Mouse (Mus musculus) ES-Bruce4 (cell line): ENCODE data around the gene Ifitm3. TPM values are rescaled to one million over a fixed set of nuclear protein-coding genes. Genes with fewer than 3 reads are reported as not detected.

Experiments used
- H3K27ac ChIP-seq: 2 replicates; pipeline ENCODE4 v1.5.1; 2012; ENCODE audit warnings: low read length, inconsistent platforms; ENCODE audit not compliant: insufficient read depth
- H3K27me3 ChIP-seq: 2 replicates; pipeline ENCODE4 v1.6.1; 2012; ENCODE audit warnings: mild to moderate bottlenecking, low read length, inconsistent platforms; ENCODE audit not compliant: control insufficient read depth, poor library complexity, insufficient read depth, severe bottlenecking
- H3K36me3 ChIP-seq: 2 replicates; pipeline ENCODE4 v1.6.1; 2012; ENCODE audit warnings: inconsistent platforms, mild to moderate bottlenecking, low read length, moderate library complexity; ENCODE audit not compliant: control insufficient read depth, poor library complexity, insufficient read depth, severe bottlenecking
- H3K4me1 ChIP-seq: one replicate; pipeline ENCODE4 v1.8.1; 2011; ENCODE audit warnings: low read length; ENCODE audit not compliant: control insufficient read depth, insufficient read depth
- H3K4me3 ChIP-seq: 2 replicates; pipeline ENCODE4 v1.5.1; 2011; ENCODE audit warnings: low read depth, mild to moderate bottlenecking, low read length
- H3K9ac ChIP-seq: 2 replicates; pipeline ENCODE4 v1.6.1; 2012; ENCODE audit warnings: low read depth, mild to moderate bottlenecking, inconsistent platforms; ENCODE audit not compliant: poor library complexity, severe bottlenecking
- H3K9me3 ChIP-seq: replicated peaks from 2 replicates; pipeline ENCODE4 v1.6.1; 2012; ENCODE audit warnings: mild to moderate bottlenecking, low read length, inconsistent platforms; ENCODE audit not compliant: control insufficient read depth, poor library complexity, insufficient read depth, severe bottlenecking
- CTCF ChIP-seq: IDR thresholded peaks from one replicate; pipeline ENCODE4 v1.8.1; 2011; ENCODE audit warnings: low read depth, low read length
- EP300 ChIP-seq: IDR thresholded peaks from 2 replicates; pipeline ENCODE4 v1.6.1; 2011; ENCODE audit warnings: low read depth, low read length; ENCODE audit not compliant: insufficient read depth
- POLR2A ChIP-seq: IDR thresholded peaks from one replicate; pipeline ENCODE4 v1.8.1; 2011; ENCODE audit warnings: low read length; ENCODE audit not compliant: insufficient read depth
- polyA plus RNA-seq: library from polyadenylated mRNA; stranded (reverse); fragments of >200 nt; gene quantifications from 2 replicates; pipeline ENCODE4 v1.2.4, GENCODE M21; 2011; ENCODE audit warnings: low read depth; ENCODE audit not compliant: missing spikeins, insufficient read depth, insufficient read length

The Ifitm3 gene
- polyA plus RNA-seq, 1 experiment, result 410 TPM

GRCm38 (mm10) chr7:141047581-141048225, 37.1 kb upstream of the Ifitm3 start:
- H3K27me3 ChIP-seq, result no peaks in the 10 kb centered on the region
- H3K36me3 ChIP-seq, result no peaks in the 10 kb centered on the region
- peaks cover 3% of the 10 kb centered on the region for H3K4me1 ChIP-seq
- TF ChIP-seq POLR2A (peak; percentile 66), EP300 (peak; percentile 72), CTCF (no peak)
- peak overlapping the region; percentile 61 for H3K4me3 ChIP-seq
- peak overlapping the region; percentile 38 for H3K9ac ChIP-seq
- peak overlapping the region; percentile 87 for H3K27ac ChIP-seq
- no peaks in the 10 kb centered on the region for H3K9me3 ChIP-seq

GRCm38 (mm10) chr7:141046931-141047580, 36.5 kb upstream of the Ifitm3 start:
- Histone ChIP-seq H3K27ac (peak overlapping the region; percentile 87), H3K9ac (peak overlapping the region; percentile 9; the same call in 1 of the 2 replicates), H3K9me3 (no peaks in the 10 kb centered on the region), H3K27me3 (no peaks in the 10 kb centered on the region), H3K4me1 (peaks cover 3% of the 10 kb centered on the region), H3K4me3 (peak overlapping the region; percentile 30), H3K36me3 (no peaks in the 10 kb centered on the region)
- no peak for TF ChIP-seq EP300

- Histone ChIP-seq H3K9ac (no peak overlapping the region), H3K9me3 (no peaks in the 10 kb centered on the region), H3K27ac (peak overlapping the region; percentile 12; the same call in 1 of the 2 replicates)
Measured at GRCm38 (mm10) chr7:141042539-141042938, 32.0 kb upstream of the Ifitm3 start.

GRCm38 (mm10) chr7:141041661-141042060, 31.1 kb upstream of the Ifitm3 start:
- H3K27me3 ChIP-seq, result no peaks in the 10 kb centered on the region
- H3K9me3 ChIP-seq, result no peaks in the 10 kb centered on the region
- H3K27ac ChIP-seq, result no peak overlapping the region

More at GRCm38 (mm10) chr7:141042539-141042938, 32.0 kb upstream of the Ifitm3 start:
- H3K36me3 ChIP-seq, result no peaks in the 10 kb centered on the region
- TF ChIP-seq CTCF (no peak), POLR2A (no peak), EP300 (0 out of 2 replicates have a peak, but pooled peaks have one; percentile 50)
- peaks cover 8% of the 10 kb centered on the region for H3K4me1 ChIP-seq
- no peaks in the 10 kb centered on the region for H3K27me3 ChIP-seq
- no peak overlapping the region for H3K4me3 ChIP-seq

GRCm38 (mm10) chr7:141040867-141041606, 30.5 kb upstream of the Ifitm3 start:
- Histone ChIP-seq H3K36me3 (no peaks in the 10 kb centered on the region), H3K4me3 (no peak overlapping the region), H3K27ac (no peak overlapping the region), H3K4me1 (peaks cover 8% of the 10 kb centered on the region), H3K27me3 (no peaks in the 10 kb centered on the region), H3K9ac (no peak overlapping the region), H3K9me3 (no peaks in the 10 kb centered on the region)
- no peak for TF ChIP-seq CTCF
- TF ChIP-seq POLR2A, result no peak
- no peak for TF ChIP-seq EP300

More at GRCm38 (mm10) chr7:141041661-141042060, 31.1 kb upstream of the Ifitm3 start:
- TF ChIP-seq CTCF, result no peak
- TF ChIP-seq EP300, result no peak
- TF ChIP-seq POLR2A, result no peak
- Histone ChIP-seq H3K4me3 (no peak overlapping the region), H3K9ac (no peak overlapping the region), H3K36me3 (no peaks in the 10 kb centered on the region), H3K4me1 (peaks cover 8% of the 10 kb centered on the region)
